Mouse (Mus musculus) liver, adult 2 months (tissue): ENCODE measurements around the gene Rdh16. TPM values are rescaled to one million over a fixed set of nuclear protein-coding genes. Genes with fewer than 3 reads are reported as not detected.
"Not testable (repeated sequence)": the region's sequence is repeated elsewhere in the genome, so short reads cannot be mapped to it uniquely, and the experiment has no call there.

Experiments used
- DNase-seq: peaks from one replicate; pipeline ENCODE4 v3.0.0-alpha.2; 2011; ENCODE audit warnings: low read depth, low spot score; ENCODE audit errors: extremely low read depth
- H3K27ac ChIP-seq: fragments of 200-500 bp; replicated peaks from 2 replicates; pipeline ENCODE4 v1.5.1; 2012; ENCODE audit warnings: low read depth, mild to moderate bottlenecking, control low read depth, inconsistent platforms, low read length; ENCODE audit not compliant: insufficient read depth
- H3K27me3 ChIP-seq: fragments of 200-500 bp; 2 replicates; pipeline ENCODE4 v1.6.1; 2012; ENCODE audit warnings: mild to moderate bottlenecking, moderate library complexity, low read length, inconsistent platforms; ENCODE audit not compliant: control insufficient read depth, insufficient read depth
- H3K36me3 ChIP-seq: fragments of 200-500 bp; 2 replicates; pipeline ENCODE4 v1.6.1; 2012; ENCODE audit warnings: low read length, inconsistent platforms; ENCODE audit not compliant: control insufficient read depth, insufficient read depth
- H3K4me1 ChIP-seq: fragments of 200-500 bp; 2 replicates; pipeline ENCODE4 v1.6.1; 2011; ENCODE audit warnings: low read length; ENCODE audit not compliant: control insufficient read depth, insufficient read depth
- H3K4me3 ChIP-seq: fragments of 200-500 bp; 2 replicates; pipeline ENCODE4 v1.5.1; 2011; ENCODE audit warnings: low read depth, mild to moderate bottlenecking, control low read depth, low read length, moderate library complexity; ENCODE audit not compliant: insufficient read depth
- H3K79me2 ChIP-seq: fragments of 200-500 bp; 2 replicates; pipeline ENCODE4 v1.6.1; 2012; ENCODE audit warnings: inconsistent platforms, mild to moderate bottlenecking, low read length, moderate library complexity; ENCODE audit not compliant: control insufficient read depth, insufficient read depth
- H3K9ac ChIP-seq: fragments of 200-500 bp; 2 replicates; pipeline ENCODE4 v1.6.1; 2012; ENCODE audit warnings: low read depth, mild to moderate bottlenecking, control low read depth, inconsistent platforms, low read length
- CTCF ChIP-seq: fragments of 200-500 bp; IDR thresholded peaks from 2 replicates; pipeline ENCODE4 v1.5.1; 2011; ENCODE audit warnings: low read depth, low read length, control low read depth
- POLR2A ChIP-seq: fragments of 200-500 bp; IDR thresholded peaks from 2 replicates; pipeline ENCODE4 v1.6.1; 2011; ENCODE audit warnings: low read length, control low read depth; ENCODE audit not compliant: insufficient read depth; ENCODE audit errors: extremely low read depth
- WGBS: fragments of 180-500 bp; shearing (Covaris S2); methylation state at CpG from one replicate; pipeline ENCODE4 v1.1.7; 2018; 5-methylcytosine and 5-hydroxymethylcytosine counted together
- polyA plus RNA-seq: library from polyadenylated mRNA; depleted of rRNA; stranded (reverse); fragments of >200 nt; gene quantifications from 2 replicates; pipeline ENCODE4 v1.2.3, GENCODE M21; 2012; rRNA removed
- total RNA-seq: library from RNA; depleted of rRNA; stranded (reverse); fragments of >200 nt; gene quantifications from 2 replicates; pipeline ENCODE4 v1.2.3, GENCODE M21; 2014; rRNA removed

The Rdh16 gene
- total and polyA plus RNA-seq, 2 experiments: 55.8 to 111 TPM

DNA sequence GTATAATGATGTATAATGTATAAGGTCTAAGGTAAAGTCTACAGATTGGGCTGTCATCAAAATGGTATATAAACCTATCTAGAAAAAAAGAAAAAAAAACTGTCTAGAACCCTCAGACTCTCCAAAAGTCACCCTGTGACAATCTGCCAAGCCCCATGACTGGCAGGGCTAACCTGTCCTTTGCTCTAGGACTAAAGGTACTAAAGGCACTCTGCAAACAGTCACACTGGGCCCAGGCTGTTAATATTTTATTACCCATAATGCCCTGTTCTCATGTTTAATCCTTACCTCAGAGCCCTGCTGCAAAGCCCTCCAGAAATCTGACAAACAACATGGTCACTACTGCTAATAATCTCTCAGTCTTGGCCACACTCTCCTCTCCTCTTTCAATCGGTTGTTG is 85.6 kb downstream of the Rdh16 start:
- Histone ChIP-seq H3K4me3 (peak overlapping the region; percentile 77; the same call in 1 of the 2 replicates), H3K27ac (peak overlapping the region; percentile 99)

GRCm38 (mm10) chr10:127886971-127887370 is 86.0 kb downstream of the Rdh16 start:
- H3K27ac ChIP-seq: peak overlapping the region; percentile 96
- WGBS: 26% methylated on average over 4 of the region's 4 CpGs
- peaks cover 36% of the 10 kb centered on the region for H3K4me1 ChIP-seq
- H3K4me3 ChIP-seq: peak overlapping the region; percentile 77
- TF ChIP-seq CTCF (no peak), POLR2A (no peak)
- H3K27me3 ChIP-seq: no peaks in the 10 kb centered on the region
- DNase-seq: peak; percentile 82
- peaks cover 10% of the 10 kb centered on the region; the same call in 1 of the 2 replicates for H3K79me2 ChIP-seq
- peaks cover 24% of the 10 kb centered on the region for H3K36me3 ChIP-seq
- H3K9ac ChIP-seq: peak overlapping the region; percentile 86

More for the DNA sequence above, 85.6 kb downstream of the Rdh16 start:
- H3K4me1 ChIP-seq: peaks cover 33% of the 10 kb centered on the region
- H3K36me3 ChIP-seq: peaks cover 24% of the 10 kb centered on the region
- peak; percentile 95 for DNase-seq
- TF ChIP-seq CTCF: no peak
- 0 out of 2 replicates have a peak, but pooled peaks have one; percentile 27 for TF ChIP-seq POLR2A
- peaks cover 10% of the 10 kb centered on the region; the same call in 1 of the 2 replicates for H3K79me2 ChIP-seq
- peak overlapping the region; percentile 86 for H3K9ac ChIP-seq
- no peaks in the 10 kb centered on the region for H3K27me3 ChIP-seq
- WGBS: 26% methylated on average over 1 of the region's 1 CpGs

DNA sequence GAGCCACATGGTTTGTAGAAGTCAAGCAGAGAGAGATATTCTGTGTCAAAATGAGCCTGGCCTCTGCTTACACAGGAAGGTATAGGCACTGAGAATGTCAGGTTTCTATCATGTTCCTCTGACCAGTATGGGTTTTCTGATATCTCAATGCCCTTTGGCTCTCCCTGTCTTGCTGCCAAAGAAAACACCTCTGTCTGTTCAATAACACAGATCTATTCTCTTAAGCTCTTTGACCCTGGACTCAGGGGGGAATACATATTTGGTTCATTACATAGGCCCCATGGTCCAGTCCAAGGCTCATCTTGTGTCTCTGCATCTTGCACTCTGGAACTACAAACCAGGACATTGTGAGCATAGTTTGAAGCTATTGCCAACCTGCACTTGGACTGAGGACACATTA is 87.7 kb downstream of the Rdh16 start, which contains the start of gene Rdh7:
Gene Rdh7, minus strand, starts transcription at position 213 of the 400 bp plus-strand sequence.
- peak within 1 kb of the TSS; percentile 96 for H3K27ac ChIP-seq
- H3K4me1 ChIP-seq: peaks cover 42% of the 10 kb centered on the region
- peak within 1 kb of the TSS; percentile 77 for H3K4me3 ChIP-seq
- H3K9ac ChIP-seq: peak within 1 kb of the TSS; percentile 86
- peaks cover 21% of the 10 kb centered on the region for H3K36me3 ChIP-seq
- H3K27me3 ChIP-seq: no peaks in the 10 kb centered on the region
- peaks cover 10% of the 10 kb centered on the region; the same call in 1 of the 2 replicates for H3K79me2 ChIP-seq
- TF ChIP-seq CTCF (no peak), POLR2A (0 out of 2 replicates have a peak, but pooled peaks have one; percentile 20)
- DNase-seq: peak; percentile 100

GRCm38 (mm10) chr10:127891481-127891880 is 90.5 kb downstream of the Rdh16 start:
- WGBS: 65% methylated on average over 1 of the region's 1 CpGs
- TF ChIP-seq POLR2A (no peak), CTCF (no peak)
- H3K4me3 ChIP-seq: no peak overlapping the region
- H3K36me3 ChIP-seq: no peaks in the 10 kb centered on the region
- no peak overlapping the region for H3K9ac ChIP-seq
- peak; percentile 73 for DNase-seq
- H3K27me3 ChIP-seq: no peaks in the 10 kb centered on the region
- H3K27ac ChIP-seq: peak overlapping the region; percentile 22; the same call in 1 of the 2 replicates
- peaks cover 37% of the 10 kb centered on the region for H3K4me1 ChIP-seq
- H3K79me2 ChIP-seq: peaks cover 5% of the 10 kb centered on the region; the same call in 1 of the 2 replicates

GRCm38 (mm10) chr10:127893163-127894022 is 92.4 kb downstream of the Rdh16 start:
- H3K9ac ChIP-seq, H3K79me2 ChIP-seq, H3K36me3 ChIP-seq, H3K27me3 ChIP-seq, H3K4me3 ChIP-seq: not testable (repeated sequence)
- Histone ChIP-seq H3K27ac (peak overlapping the region; percentile 77), H3K4me1 (peaks cover 45% of the 10 kb centered on the region)
- WGBS: 21% methylated on average over 5 of the region's 5 CpGs
- peak; percentile 99 for DNase-seq
- TF ChIP-seq POLR2A: 0 out of 2 replicates have a peak, but pooled peaks have one; percentile 33

Other genes starting within 250 kb of the Rdh16 start
- 193 and 278 TPM in 2 replicates for gene Lrp1, start 180.0 kb upstream of the Rdh16 start, total RNA-seq
- gene Lrp1, start 180.0 kb upstream of the Rdh16 start, polyA plus RNA-seq: 354 and 373 TPM in 2 replicates
- gene Stat6, start 158.2 kb upstream of the Rdh16 start, total RNA-seq: 27.7 and 29.1 TPM in 2 replicates
- gene Stat6, start 158.2 kb upstream of the Rdh16 start, polyA plus RNA-seq: 29.4 and 44.7 TPM in 2 replicates
- 5.5 and 6.3 TPM in 2 replicates for gene Nemp1, start 134.3 kb upstream of the Rdh16 start, total RNA-seq
- 2.0 and 2.7 TPM in 2 replicates for gene Nemp1, start 134.3 kb upstream of the Rdh16 start, polyA plus RNA-seq
- gene Nab2, start 132.6 kb upstream of the Rdh16 start, total RNA-seq: 8.9 and 13.4 TPM in 2 replicates
- gene Nab2, start 132.6 kb upstream of the Rdh16 start, polyA plus RNA-seq: 16.0 and 16.6 TPM in 2 replicates
- gene Myo1a, start 96.0 kb upstream of the Rdh16 start, total RNA-seq: 0.18 TPM in 1 of 2 replicates, not detected in the other
- gene Myo1a, start 96.0 kb upstream of the Rdh16 start, polyA plus RNA-seq: 0.02 TPM in 1 of 2 replicates, not detected in the other
- gene Tac2, start 76.7 kb upstream of the Rdh16 start, total RNA-seq: not detected in 2 replicates
- not detected in 2 replicates for gene Tac2, start 76.7 kb upstream of the Rdh16 start, polyA plus RNA-seq
- gene Zbtb39, start 61.6 kb upstream of the Rdh16 start, total RNA-seq: 4.1 and 5.8 TPM in 2 replicates
- gene Zbtb39, start 61.6 kb upstream of the Rdh16 start, polyA plus RNA-seq: 5.3 and 5.9 TPM in 2 replicates
- 4.8 and 8.8 TPM in 2 replicates for gene Gpr182, start 49.4 kb upstream of the Rdh16 start, total RNA-seq
- gene Gpr182, start 49.4 kb upstream of the Rdh16 start, polyA plus RNA-seq: 18.4 and 26.2 TPM in 2 replicates
- gene Rdh1, start 41.4 kb upstream of the Rdh16 start, total RNA-seq: 0.18 and 0.27 TPM in 2 replicates
- 0.20 TPM in 2 replicates for gene Rdh1, start 41.4 kb upstream of the Rdh16 start, polyA plus RNA-seq
- gene Rdh16f1, start 41.4 kb upstream of the Rdh16 start, total RNA-seq: not detected in 2 replicates
- gene Rdh16f1, start 41.4 kb upstream of the Rdh16 start, polyA plus RNA-seq: not detected in 2 replicates
- gene Rdh9, start 24.8 kb upstream of the Rdh16 start, total RNA-seq: 75.6 and 121 TPM in 2 replicates
- 54.4 and 60.2 TPM in 2 replicates for gene Rdh9, start 24.8 kb upstream of the Rdh16 start, polyA plus RNA-seq
- not detected in 2 replicates for gene Rdh19, start 48.8 kb downstream of the Rdh16 start, total RNA-seq
- gene Rdh19, start 48.8 kb downstream of the Rdh16 start, polyA plus RNA-seq: 0.05 TPM in 1 of 2 replicates, not detected in the other
- gene Rdh16f2, start 65.3 kb downstream of the Rdh16 start, total RNA-seq: 282 and 329 TPM in 2 replicates
- gene Rdh16f2, start 65.3 kb downstream of the Rdh16 start, polyA plus RNA-seq: 281 and 297 TPM in 2 replicates
- gene Rdh7, start 87.7 kb downstream of the Rdh16 start, total RNA-seq: 1,124 and 1,219 TPM in 2 replicates
- 1,436 and 1,472 TPM in 2 replicates for gene Rdh7, start 87.7 kb downstream of the Rdh16 start, polyA plus RNA-seq
- gene Sdr9c7, start 97.4 kb downstream of the Rdh16 start, total RNA-seq: 25.6 and 26.9 TPM in 2 replicates
- gene Sdr9c7, start 97.4 kb downstream of the Rdh16 start, polyA plus RNA-seq: 20.4 and 36.7 TPM in 2 replicates
- gene Hsd17b6, start 206.5 kb downstream of the Rdh16 start, total RNA-seq: 468 and 651 TPM in 2 replicates
- gene Hsd17b6, start 206.5 kb downstream of the Rdh16 start, polyA plus RNA-seq: 229 and 364 TPM in 2 replicates
- gene Prim1, start 214.0 kb downstream of the Rdh16 start, total RNA-seq: 3.5 and 5.5 TPM in 2 replicates
- 1.3 and 1.5 TPM in 2 replicates for gene Prim1, start 214.0 kb downstream of the Rdh16 start, polyA plus RNA-seq
- gene Naca, start 234.4 kb downstream of the Rdh16 start, total RNA-seq: 353 and 448 TPM in 2 replicates
- 170 and 182 TPM in 2 replicates for gene Naca, start 234.4 kb downstream of the Rdh16 start, polyA plus RNA-seq